Mouse (Mus musculus) central nervous system, embryonic 11.5 days (tissue): Measurements from ENCODE around the gene 4921536K21Rik. TPM values are rescaled to one million over a fixed set of nuclear protein-coding genes. Genes with fewer than 3 reads are reported as not detected.

Experiments
- polyA plus RNA-seq: library from polyadenylated mRNA; depleted of rRNA; stranded (reverse); fragments of >200 nt; gene quantifications from 2 replicates; pipeline ENCODE4 v1.2.3, GENCODE M21; 2012; rRNA removed

Gene 4921536K21Rik
- polyA plus RNA-seq = 0.95 and 1.1 TPM in 2 replicates

GRCm38 (mm10) chr11:3894406-3895281, at the start of gene 4921536K21Rik, which contains the start of gene Dusp18:
Gene 4921536K21Rik (minus strand): TSS chr11:3895098.
Gene Dusp18 (plus strand): TSS chr11:3895240.

GRCm38 (mm10) chr11:3931511-3932211, 36.8 kb upstream of the 4921536K21Rik start, which contains the start of gene Tcn2:
Gene Tcn2 (minus strand): TSS chr11:3932159.

GRCm38 (mm10) chr11:3914109-3914840, 19.4 kb upstream of the 4921536K21Rik start, which contains the start of gene Slc35e4:
Gene Slc35e4 (minus strand): TSS chr11:3914664.

GRCm38 (mm10) chr11:3863454-3864112, 31.3 kb downstream of the 4921536K21Rik start, which contains the start of gene Osbp2:
Gene Osbp2 (minus strand): TSS chr11:3863903.

Other genes with a start within 250 kb of the 4921536K21Rik start
- gene Morc2a, start 245.9 kb downstream of the 4921536K21Rik start, polyA plus RNA-seq = 44.3 and 44.8 TPM in 2 replicates
- 2.0 and 3.8 TPM in 2 replicates for gene Osbp2, start 31.2 kb downstream of the 4921536K21Rik start, polyA plus RNA-seq
- gene Dusp18, start 142 bp upstream of the 4921536K21Rik start, polyA plus RNA-seq = 7.7 and 11.4 TPM in 2 replicates
- 3.5 and 3.8 TPM in 2 replicates for gene Slc35e4, start 19.6 kb upstream of the 4921536K21Rik start, polyA plus RNA-seq
- gene Tcn2, start 37.1 kb upstream of the 4921536K21Rik start, polyA plus RNA-seq = 15.7 and 28.7 TPM in 2 replicates
- 74.4 and 90.3 TPM in 2 replicates for gene Pes1, start 68.9 kb upstream of the 4921536K21Rik start, polyA plus RNA-seq
- not detected in 2 replicates for gene 4930556J24Rik, start 81.7 kb upstream of the 4921536K21Rik start, polyA plus RNA-seq
- gene Gal3st1, start 88.5 kb upstream of the 4921536K21Rik start, polyA plus RNA-seq = 0.41 and 1.8 TPM in 2 replicates
- 0.06 and 0.17 TPM in 2 replicates for gene Sec14l4, start 136.4 kb upstream of the 4921536K21Rik start, polyA plus RNA-seq
- 0.18 TPM in 1 of 2 replicates, not detected in the other for gene Sec14l3, start 169.7 kb upstream of the 4921536K21Rik start, polyA plus RNA-seq
- gene Mtfp1, start 200.3 kb upstream of the 4921536K21Rik start, polyA plus RNA-seq = 5.8 and 6.3 TPM in 2 replicates
- gene Sec14l2, start 228.3 kb upstream of the 4921536K21Rik start, polyA plus RNA-seq = 3.9 and 4.1 TPM in 2 replicates
- gene Rnf215, start 240.1 kb upstream of the 4921536K21Rik start, polyA plus RNA-seq = 42.2 and 68.5 TPM in 2 replicates